Mouse (Mus musculus) C3H10T1/2 (cell line): ENCODE data around the gene Mnd1. TPM values are rescaled to one million over a fixed set of nuclear protein-coding genes. Genes with fewer than 3 reads are reported as not detected.

Experiments used
- polyA plus RNA-seq, 2 experiments: library from polyadenylated mRNA; unstranded; fragments of >200 nt; fragmentation: generic; extraction: Trizol; gene quantifications; one replicate each; pipeline ENCODE4 v1.2.1; 2012; ENCODE audit warnings: missing spikeins in 2 of 2

Gene Mnd1
- polyA plus RNA-seq = 10 to 100 TPM in 1 of 2 experiments, 1 to 10 TPM in 1; 2.6 to 11.7 TPM

GRCm38 (mm10) chr3:84155558-84156006, at the start of gene Mnd1:
TSS of gene Mnd1 (minus strand) at chr3:84155786.

GRCm38 (mm10) chr3:84173581-84174154, 18.1 kb upstream of the Mnd1 start, which contains the start of gene Gm6525:
TSS of gene Gm6525 (plus strand) at chr3:84174104.

GRCm38 (mm10) chr3:84039646-84040475, 115.7 kb downstream of the Mnd1 start, which contains the start of gene Tmem131l:
TSS of gene Tmem131l (minus strand) at chr3:84040175.

Other genes starting within 250 kb of the Mnd1 start
- gene Tmem131l, start 115.6 kb downstream of the Mnd1 start, polyA plus RNA-seq = 10 to 100 TPM in 1 of 2 experiments, 1 to 10 TPM in 1; 8.8 to 18.9 TPM
- gene Gm6525, start 18.3 kb upstream of the Mnd1 start, polyA plus RNA-seq = under 1 TPM; 0.04 to 0.07 TPM
- gene Trim2, start 151.1 kb upstream of the Mnd1 start, polyA plus RNA-seq = 1 to 10 TPM in 1 of 2 experiments, under 1 TPM in 1; 0.67 to 4.0 TPM